Mouse (Mus musculus) E14TG2a.4 (cell line): Measurements from ENCODE around the gene Hoxd8.

Experiments used
- CTCF ChIP-seq: conservative IDR thresholded peaks from 2 replicates; pipeline ENCODE4 v1.5.1; 2014; ENCODE audit warnings: low read length
- NANOG ChIP-seq: IDR thresholded peaks from 2 replicates; pipeline ENCODE4 v1.6.1; 2014; ENCODE audit warnings: borderline replicate concordance, low read length, mixed read lengths
- POU5F1 ChIP-seq: IDR thresholded peaks from 2 replicates; pipeline ENCODE4 v1.6.1; 2014; ENCODE audit warnings: low read length, borderline replicate concordance

DNA sequence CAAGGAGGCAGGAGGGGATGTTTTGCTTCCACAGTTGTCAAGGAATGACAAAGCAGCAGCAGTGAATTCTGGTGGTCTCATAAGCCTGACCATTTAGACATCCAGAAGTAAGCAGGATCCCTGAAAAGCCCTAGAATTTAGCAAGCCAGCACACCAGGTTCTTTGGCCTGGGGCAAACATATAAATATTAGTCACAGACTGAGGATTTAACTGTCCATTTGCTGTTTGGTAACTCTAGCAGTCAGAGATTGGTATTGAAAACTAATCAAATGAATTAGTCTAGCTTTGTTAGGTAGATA lies 37.5 kb downstream of the Hoxd8 start:
- no peak for TF ChIP-seq CTCF
- TF ChIP-seq POU5F1 = no peak
- TF ChIP-seq NANOG = no peak
